Comparison of ENCODE assay signal across 8 mouse cellular contexts in the genomic region with DNA sequence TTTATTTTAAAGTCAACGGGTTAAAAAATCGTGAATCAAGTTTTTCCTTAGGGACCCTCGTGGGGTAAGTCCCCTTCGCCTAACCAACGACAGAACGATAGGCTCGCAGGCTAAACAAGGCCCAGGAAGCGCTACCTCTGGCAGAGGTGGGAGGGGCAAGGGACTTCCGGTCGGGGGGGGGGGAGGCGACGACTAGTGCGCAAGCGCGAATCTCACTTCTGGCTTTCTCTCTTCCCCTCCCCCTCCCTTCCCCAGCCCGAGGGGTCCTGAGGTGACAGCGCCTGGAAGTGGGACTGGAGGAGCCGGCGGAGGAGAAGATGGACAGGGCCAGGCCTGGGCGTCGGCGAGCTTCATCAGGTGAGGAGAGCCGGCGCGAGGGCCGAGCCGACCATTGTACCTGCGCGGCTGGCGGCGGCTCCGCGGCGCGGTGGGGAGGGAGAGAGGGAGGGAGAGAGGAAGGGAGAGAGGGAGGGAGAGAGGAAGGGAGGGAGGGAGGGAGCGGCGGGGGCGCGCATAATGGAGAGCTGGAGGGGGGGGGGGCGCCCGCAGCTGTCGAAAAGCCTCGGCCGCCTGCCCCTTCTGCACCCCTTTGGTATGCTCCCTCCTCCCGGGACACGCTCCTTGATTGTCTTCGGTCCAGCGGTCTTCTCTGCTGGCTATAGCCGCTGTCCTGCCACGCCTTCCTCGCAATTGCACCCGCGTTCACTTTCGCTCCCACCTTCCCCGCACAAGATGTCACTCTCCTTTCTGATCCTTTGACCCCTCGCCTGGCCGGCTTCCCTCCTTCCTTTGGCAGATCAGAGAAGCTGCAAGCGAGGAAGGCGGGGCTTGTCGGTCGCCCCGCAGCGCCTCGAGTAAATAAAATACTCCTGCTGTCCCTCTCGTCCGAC. TPM values are rescaled to one million over a fixed set of nuclear protein-coding genes. Genes with fewer than 3 reads are reported as not detected.
DNase-seq lines count a peak whose midpoint lies in the region; ATAC-seq and TF ChIP-seq lines count a peak whose summit lies in the region.

No protein-coding gene starts in this region.

- H3K36me3 ChIP-seq in embryonic facial prominence, embryonic 10.5 days (replicated peaks), result peaks cover 7% of the 10 kb centered on the region
- no peaks in the 10 kb centered on the region; the same call in 1 of the 2 replicates for H3K36me3 ChIP-seq in intestine, postnatal 0 days (ENCODE audit: control insufficient read depth, insufficient read depth)
- peaks cover 6% of the 10 kb centered on the region for H3K36me3 ChIP-seq in midbrain, embryonic 10.5 days

- peak overlapping the region; percentile 71 for H3K4me2 ChIP-seq in intestine, postnatal 0 days (replicated peaks; ENCODE audit: low read depth)

- intact Hi-C loops in left cerebral cortex, postnatal 36 days (cut with DNase I), result loop anchor here (2.0 to 10.0 kb wide), 2 partner anchors 47 to 101 kb away; partner anchors contain the start of genes Pcnp and Zbtb11

- peak overlapping the region; percentile 96 for H3K27ac ChIP-seq in embryonic facial prominence, embryonic 10.5 days (replicated peaks)
- H3K27ac ChIP-seq in intestine, postnatal 0 days (ENCODE audit: low read depth, low read length), result peak overlapping the region; percentile 84
- peak overlapping the region; percentile 95 for H3K27ac ChIP-seq in midbrain, embryonic 10.5 days (replicated peaks)

- ATAC-seq in granulocyte monocyte progenitor cell, adult 5-6 weeks (replicated peaks; ENCODE audit: poor library complexity, severe bottlenecking), result peak; percentile 86
- peak; percentile 88 for ATAC-seq in intestine, postnatal 0 days

- H3K4me3 ChIP-seq in embryonic facial prominence, embryonic 10.5 days, result peak overlapping the region; percentile 85
- peak overlapping the region; percentile 79 for H3K4me3 ChIP-seq in intestine, postnatal 0 days (ENCODE audit: low read depth, low read length)
- H3K4me3 ChIP-seq in midbrain, embryonic 10.5 days, result peak overlapping the region; percentile 82

- peak; percentile 92 for DNase-seq in adrenal gland, postnatal 14 days
- peak; percentile 96 for DNase-seq in embryonic facial prominence, embryonic 10.5 days (ENCODE audit: low spot score)
- peak; percentile 82 for DNase-seq in left cerebral cortex, postnatal 36 days (ENCODE audit: low spot score in 2 of 2)
- peak; percentile 95 for DNase-seq in midbrain, embryonic 10.5 days (ENCODE audit: low spot score)
- peak; percentile 88 for DNase-seq in right cerebral cortex, postnatal 4 days
- DNase-seq in yolk sac, embryonic 10.5 days (ENCODE audit: low spot score), result peak; percentile 94

- TF ChIP-seq CTCF in intestine, postnatal 0 days (IDR thresholded peaks at IDR 0.05; ENCODE audit: low read depth), result no peak

- H3K4me1 ChIP-seq in embryonic facial prominence, embryonic 10.5 days, result peaks cover 11% of the 10 kb centered on the region
- no peaks in the 10 kb centered on the region for H3K4me1 ChIP-seq in intestine, postnatal 0 days (replicated peaks; ENCODE audit: control insufficient read depth, insufficient read depth, low read length)
- H3K4me1 ChIP-seq in midbrain, embryonic 10.5 days, result peaks cover 17% of the 10 kb centered on the region

- no peaks in the 10 kb centered on the region for H3K27me3 ChIP-seq in embryonic facial prominence, embryonic 10.5 days (replicated peaks; ENCODE audit: low read depth, poor library complexity, severe bottlenecking)
- H3K27me3 ChIP-seq in intestine, postnatal 0 days (replicated peaks; ENCODE audit: control insufficient read depth, insufficient read depth, low read length), result no peaks in the 10 kb centered on the region
- H3K27me3 ChIP-seq in midbrain, embryonic 10.5 days (ENCODE audit: low read depth, poor library complexity, severe bottlenecking), result no peaks in the 10 kb centered on the region

- H3K9ac ChIP-seq in intestine, postnatal 0 days (ENCODE audit: low read depth, low read length), result peak overlapping the region; percentile 66

- no peaks in the 10 kb centered on the region for H3K9me3 ChIP-seq in embryonic facial prominence, embryonic 10.5 days
- no peaks in the 10 kb centered on the region for H3K9me3 ChIP-seq in intestine, postnatal 0 days (ENCODE audit: control insufficient read depth)
- no peaks in the 10 kb centered on the region for H3K9me3 ChIP-seq in midbrain, embryonic 10.5 days (replicated peaks)

- WGBS in embryonic facial prominence, embryonic 10.5 days, result under 1% methylated on average over 57 of the region's 66 CpGs
- WGBS in intestine, postnatal 0 days, result under 1% methylated on average over 52 of the region's 66 CpGs
- under 1% methylated on average over 49 of the region's 66 CpGs for WGBS in midbrain, embryonic 10.5 days

RNA-seq across cellular contexts. Expression of gene Senp7, which starts 27.3 kb away (rescaled TPM):
- total RNA-seq in adrenal gland, postnatal 14 days (2021), result 22.5 and 25.9 TPM in 2 replicates
- polyA plus RNA-seq in embryonic facial prominence, embryonic 10.5 days (2016; fragmentation: Nextera tagmentation; extraction: Ambion mirVana), result 30.9 and 35.3 TPM in 2 replicates
- total RNA-seq in granulocyte monocyte progenitor cell, adult 5-6 weeks (2014; fragmentation: Nextera tagmentation), result 26.1 and 41.5 TPM in 2 replicates
- total RNA-seq in granulocyte monocyte progenitor cell, adult 5-6 weeks (2017), result 19.7 and 27.7 TPM in 2 replicates
- polyA plus RNA-seq in intestine, postnatal 0 days (2015; fragmentation: Nextera tagmentation; extraction: Ambion mirVana), result 10.5 and 10.6 TPM in 2 replicates
- total RNA-seq in left cerebral cortex, postnatal 36 days (2021), result 10 to 100 TPM; 33.1 to 48.4 TPM
- 32.4 and 39.6 TPM in 2 replicates for polyA plus RNA-seq in midbrain, embryonic 10.5 days (2016; fragmentation: Nextera tagmentation; extraction: Ambion mirVana)

RNA-seq across cellular contexts. Expression of gene Trmt10c, which starts 37.8 kb away (rescaled TPM):
- total RNA-seq in adrenal gland, postnatal 14 days (2021), result 22.4 and 23.3 TPM in 2 replicates
- polyA plus RNA-seq in embryonic facial prominence, embryonic 10.5 days (2016; fragmentation: Nextera tagmentation; extraction: Ambion mirVana), result 33.6 TPM in 2 replicates
- total RNA-seq in granulocyte monocyte progenitor cell, adult 5-6 weeks (2014; fragmentation: Nextera tagmentation), result 24.1 and 26.0 TPM in 2 replicates
- 38.0 and 49.4 TPM in 2 replicates for total RNA-seq in granulocyte monocyte progenitor cell, adult 5-6 weeks (2017)
- 13.4 and 14.7 TPM in 2 replicates for polyA plus RNA-seq in intestine, postnatal 0 days (2015; fragmentation: Nextera tagmentation; extraction: Ambion mirVana)
- 10 to 100 TPM in 1 of 2 experiments, 1 to 10 TPM in 1; 8.5 to 10.9 TPM for total RNA-seq in left cerebral cortex, postnatal 36 days (2021)
- polyA plus RNA-seq in midbrain, embryonic 10.5 days (2016; fragmentation: Nextera tagmentation; extraction: Ambion mirVana), result 30.9 and 34.8 TPM in 2 replicates

RNA-seq across cellular contexts. Expression of gene Pcnp, which starts 45.9 kb away (rescaled TPM):
- 89.7 and 90.7 TPM in 2 replicates for total RNA-seq in adrenal gland, postnatal 14 days (2021)
- polyA plus RNA-seq in embryonic facial prominence, embryonic 10.5 days (2016; fragmentation: Nextera tagmentation; extraction: Ambion mirVana), result 307 and 319 TPM in 2 replicates
- total RNA-seq in granulocyte monocyte progenitor cell, adult 5-6 weeks (2014; fragmentation: Nextera tagmentation), result 92.3 and 115 TPM in 2 replicates
- 120 and 143 TPM in 2 replicates for total RNA-seq in granulocyte monocyte progenitor cell, adult 5-6 weeks (2017)
- 114 TPM in 2 replicates for polyA plus RNA-seq in intestine, postnatal 0 days (2015; fragmentation: Nextera tagmentation; extraction: Ambion mirVana)
- total RNA-seq in left cerebral cortex, postnatal 36 days (2021), result 100 to 1,000 TPM; 164 to 168 TPM
- polyA plus RNA-seq in midbrain, embryonic 10.5 days (2016; fragmentation: Nextera tagmentation; extraction: Ambion mirVana), result 346 and 352 TPM in 2 replicates

Comparison
In these comparisons a context has a peak if more than half of its experiments do, and no peak if none do; other contexts are left out.
1. Peak in every context shown above with its lines: DNase-seq, ATAC-seq, H3K4me3 ChIP-seq and H3K27ac ChIP-seq.